Mouse (Mus musculus) left cerebral cortex, postnatal 4 days (tissue): ENCODE data around the gene Plac9a. TPM values are rescaled to one million over a fixed set of nuclear protein-coding genes. Genes with fewer than 3 reads are reported as not detected.
A peak's percentile ranks its signal among the peaks of the same experiment; 100 is the strongest.
"Not testable (repeated sequence)": the region's sequence is repeated elsewhere in the genome, so short reads cannot be mapped to it uniquely, and the experiment has no call there.

Experiments
- DNase-seq: peaks from one replicate; pipeline ENCODE4 v3.0.0-alpha.2; 2022
- intact Hi-C: fragments of 180-260 bp; cut with DNase I; formaldehyde crosslinking; loops from one replicate; pipeline ENCODE4 v1.15.1; 2025
- total RNA-seq, 2 experiments: library from RNA; stranded (reverse); gene quantifications; 2 replicates each; pipeline ENCODE4 v1.2.3; 2021

The Plac9a gene
- 1 to 10 TPM in 1 of 2 experiments, not detected in 1; 1.0 TPM for total RNA-seq

GRCm38 (mm10) chr14:25903000-25903399 lies at the start of gene Plac9a:
Gene Plac9a (minus strand): TSS chr14:25903100.
- DNase-seq, intact Hi-C loops: not testable (repeated sequence)

- intact Hi-C loops, DNase-seq: not testable (repeated sequence)
Observed at GRCm38 (mm10) chr14:25938004-25938403, 35.1 kb upstream of the Plac9a start, which contains the start of gene Cphx1. Gene Cphx1 (plus strand): TSS chr14:25938304.

- intact Hi-C loops, DNase-seq: not testable (repeated sequence)
Observed at GRCm38 (mm10) chr14:25936867-25937630, 34.1 kb upstream of the Plac9a start.

- DNase-seq, intact Hi-C loops: not testable (repeated sequence)
Observed at GRCm38 (mm10) chr14:25927562-25927881, 24.6 kb upstream of the Plac9a start, which contains the start of gene Tmem254a. Gene Tmem254a (minus strand): TSS chr14:25927672.

GRCm38 (mm10) chr14:25926814-25927561 lies 24.1 kb upstream of the Plac9a start:
- DNase-seq, intact Hi-C loops: not testable (repeated sequence)

GRCm38 (mm10) chr14:25918427-25919170 lies 15.7 kb upstream of the Plac9a start:
- intact Hi-C loops, DNase-seq: not testable (repeated sequence)

GRCm38 (mm10) chr14:25908976-25909375 lies 6.1 kb upstream of the Plac9a start:
- intact Hi-C loops, DNase-seq: not testable (repeated sequence)

- intact Hi-C loops, DNase-seq: not testable (repeated sequence)
Observed at GRCm38 (mm10) chr14:25907272-25907671, 4.4 kb upstream of the Plac9a start.

- peak; percentile 1 for DNase-seq
- intact Hi-C loops = not testable (repeated sequence)
Observed at GRCm38 (mm10) chr14:25905243-25905642, 2.3 kb upstream of the Plac9a start.

- DNase-seq, intact Hi-C loops: not testable (repeated sequence)
Observed at GRCm38 (mm10) chr14:25895686-25896085, 7.2 kb downstream of the Plac9a start.

- DNase-seq, intact Hi-C loops: not testable (repeated sequence)
Observed at GRCm38 (mm10) chr14:25894566-25894965, 8.3 kb downstream of the Plac9a start.

- intact Hi-C loops, DNase-seq: not testable (repeated sequence)
Observed at GRCm38 (mm10) chr14:25885886-25886285, 17.0 kb downstream of the Plac9a start.

GRCm38 (mm10) chr14:25881769-25882168 lies 21.1 kb downstream of the Plac9a start:
- DNase-seq, intact Hi-C loops: not testable (repeated sequence)

- intact Hi-C loops, DNase-seq: not testable (repeated sequence)
Observed at GRCm38 (mm10) chr14:25876640-25877039, 26.3 kb downstream of the Plac9a start.

GRCm38 (mm10) chr14:25872461-25873415 lies 30.2 kb downstream of the Plac9a start:
- peak; percentile 79 for DNase-seq
- intact Hi-C loops = no loop called here

- no peak for DNase-seq
- intact Hi-C loops = no loop called here
Observed at GRCm38 (mm10) chr14:25869135-25869878, 33.6 kb downstream of the Plac9a start.

GRCm38 (mm10) chr14:25868706-25869105 lies 34.2 kb downstream of the Plac9a start:
- intact Hi-C loops = no loop called here
- DNase-seq = no peak

GRCm38 (mm10) chr14:25867834-25868233 lies 35.1 kb downstream of the Plac9a start:
- intact Hi-C loops = no loop called here
- DNase-seq = no peak

- intact Hi-C loops = no loop called here
Observed at GRCm38 (mm10) chr14:25866832-25867231, 36.1 kb downstream of the Plac9a start.

More at GRCm38 (mm10) chr14:25866832-25867231, 36.1 kb downstream of the Plac9a start:
- no peak for DNase-seq
